ENCODE assay signal across 27 mouse cellular contexts in the genomic region with DNA sequence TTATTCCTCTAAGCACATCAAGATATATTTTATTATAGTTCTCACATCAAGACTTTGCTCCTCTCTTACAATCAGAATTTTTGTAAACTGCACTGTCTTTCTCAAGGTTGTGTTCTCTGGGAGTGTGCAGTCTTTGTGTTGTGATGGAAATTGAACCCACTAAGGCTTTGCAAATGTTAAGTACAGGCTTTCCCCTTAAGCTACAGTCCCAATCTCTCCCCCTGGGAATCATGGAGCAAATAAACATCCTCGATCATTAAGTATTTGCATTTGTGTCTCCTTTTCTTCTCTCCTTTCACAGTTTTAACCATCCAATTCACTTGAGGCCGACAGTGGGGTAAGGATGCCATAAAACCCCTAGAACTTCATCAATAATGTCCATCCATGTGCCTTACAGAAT.
"Had no signal": no experiment of that assay in that cellular context is flagged by ENCODE, and none has a peak within 500 bp of the region (broad histone marks: within the 10 kb centered on the region; RNA-seq: fewer than 3 reads in every experiment).

No protein-coding gene starts in this region.

- DNase-seq: left cerebral cortex, postnatal 4 days; liver; liver, embryonic 13.5 days; liver, postnatal 0 days; lung, adult 18-20 months; lung, adult 2 months; lung, embryonic 14.5 days; lung, postnatal 10 days; lung, postnatal 14 days; lung, postnatal 36 days; lung, postnatal 4 days; midbrain, embryonic 14.5 days had no signal

- H3K9ac ChIP-seq: limb, embryonic 12.5 days; limb, embryonic 13.5 days; limb, embryonic 15.5 days; liver, embryonic 12.5 days; liver, embryonic 13.5 days; liver, embryonic 14.5 days; liver, embryonic 15.5 days; liver, postnatal 0 days; lung, embryonic 14.5 days; lung, embryonic 15.5 days; midbrain, embryonic 12.5 days; midbrain, embryonic 13.5 days; midbrain, embryonic 15.5 days had no signal

- H3K36me3 ChIP-seq: limb, embryonic 10.5 days; limb, embryonic 12.5 days; limb, embryonic 13.5 days; limb, embryonic 15.5 days; liver, embryonic 12.5 days; liver, embryonic 13.5 days; liver, embryonic 15.5 days; lung, embryonic 15.5 days; midbrain, embryonic 10.5 days; midbrain, embryonic 12.5 days; midbrain, embryonic 13.5 days; midbrain, embryonic 15.5 days had no signal

- H3K27ac ChIP-seq: limb, embryonic 10.5 days; limb, embryonic 12.5 days; limb, embryonic 13.5 days; limb, embryonic 15.5 days; liver, embryonic 12.5 days; liver, embryonic 13.5 days; liver, embryonic 14.5 days; liver, embryonic 15.5 days; lung, embryonic 15.5 days; macrophage; midbrain, embryonic 10.5 days; midbrain, embryonic 12.5 days; midbrain, embryonic 13.5 days; midbrain, embryonic 15.5 days had no signal

- H3K4me1 ChIP-seq: limb, embryonic 10.5 days; limb, embryonic 12.5 days; limb, embryonic 13.5 days; limb, embryonic 15.5 days; liver, embryonic 12.5 days; liver, embryonic 13.5 days; liver, embryonic 15.5 days; lung, embryonic 15.5 days; megakaryocyte, embryonic 14.5 days; midbrain, embryonic 10.5 days; midbrain, embryonic 12.5 days; midbrain, embryonic 13.5 days; midbrain, embryonic 15.5 days had no signal

- H3K9me3 ChIP-seq: limb, embryonic 10.5 days; limb, embryonic 12.5 days; limb, embryonic 13.5 days; limb, embryonic 15.5 days; liver, embryonic 12.5 days; liver, embryonic 13.5 days; liver, embryonic 15.5 days; lung, embryonic 15.5 days; megakaryocyte, embryonic 14.5 days; midbrain, embryonic 10.5 days; midbrain, embryonic 12.5 days; midbrain, embryonic 13.5 days; midbrain, embryonic 15.5 days had no signal

- H3K4me3 ChIP-seq: limb, embryonic 10.5 days; limb, embryonic 12.5 days; limb, embryonic 13.5 days; limb, embryonic 15.5 days; liver, embryonic 12.5 days; liver, embryonic 13.5 days; liver, embryonic 15.5 days; lung, embryonic 15.5 days; megakaryocyte, embryonic 14.5 days; midbrain, embryonic 10.5 days; midbrain, embryonic 12.5 days; midbrain, embryonic 13.5 days; midbrain, embryonic 15.5 days; myocyte had no signal
